Mouse (Mus musculus) hindbrain, embryonic 11.5 days (tissue): ENCODE data around the gene Kcnj6. TPM values are rescaled to one million over a fixed set of nuclear protein-coding genes. Genes with fewer than 3 reads are reported as not detected.

ENCODE experiments used
- ATAC-seq: fragments of 200-750 bp; cut with Nextera tagmentation; 2 replicates; pipeline ENCODE4 v1.8.0; 2017; ENCODE audit warnings: mild to moderate bottlenecking, moderate TSS enrichment, moderate library complexity; ENCODE audit not compliant: low FRiP score
- DNase-seq: peaks from one replicate; pipeline ENCODE4 v3.0.0-alpha.2; 2015; ENCODE audit warnings: low spot score
- H3K27ac ChIP-seq: fragments of 300-500 bp; sonication (generic); 2 replicates; pipeline ENCODE4 v1.5.1; 2014; ENCODE audit warnings: mild to moderate bottlenecking, low read depth, low read length
- H3K27me3 ChIP-seq: fragments of 300-500 bp; sonication (generic); 2 replicates; pipeline ENCODE4 v1.6.1; 2014; ENCODE audit warnings: mild to moderate bottlenecking, low read length, moderate library complexity, mixed read lengths; ENCODE audit not compliant: control insufficient read depth, insufficient read depth
- H3K36me3 ChIP-seq: fragments of 300-500 bp; sonication (generic); 2 replicates; pipeline ENCODE4 v1.6.1; 2014; ENCODE audit warnings: mild to moderate bottlenecking, low read length, moderate library complexity, mixed read lengths; ENCODE audit not compliant: control insufficient read depth, insufficient read depth
- H3K4me1 ChIP-seq: fragments of 300-500 bp; sonication (generic); replicated peaks from 2 replicates; pipeline ENCODE4 v1.6.1; 2014; ENCODE audit warnings: low read length, mixed read lengths; ENCODE audit not compliant: control insufficient read depth, insufficient read depth
- H3K4me2 ChIP-seq: fragments of 300-500 bp; sonication (generic); replicated peaks from 2 replicates; pipeline ENCODE4 v1.6.1; 2014; ENCODE audit warnings: mild to moderate bottlenecking, low read depth, low read length
- H3K4me3 ChIP-seq: fragments of 300-500 bp; sonication (generic); 2 replicates; pipeline ENCODE4 v1.5.1; 2014; ENCODE audit warnings: low read depth, low read length
- H3K9ac ChIP-seq: fragments of 300-500 bp; sonication (generic); 2 replicates; pipeline ENCODE4 v1.6.1; 2014; ENCODE audit warnings: low read depth, low read length
- H3K9me3 ChIP-seq: fragments of 300-500 bp; sonication (generic); 2 replicates; pipeline ENCODE4 v1.6.1; 2016; ENCODE audit warnings: low read length; ENCODE audit not compliant: control insufficient read depth
- WGBS: fragments of 180-500 bp; shearing (Covaris S2); extraction: QIAGEN DNeasy Blood & Tissue Kit; methylation state at CpG from one replicate; pipeline ENCODE4 v1.1.7; 2014; 5-methylcytosine and 5-hydroxymethylcytosine counted together
- polyA plus RNA-seq: library from polyadenylated mRNA; unstranded; fragments of >200 nt; fragmentation: Nextera tagmentation; extraction: Ambion mirVana; gene quantifications from 2 replicates; pipeline ENCODE4 v1.2.1, GENCODE M21; 2014

The Kcnj6 gene
- polyA plus RNA-seq, 1 experiment from 2014 or later = 0.08 TPM

- 83% methylated on average over 1 of the region's 1 CpGs for WGBS
- H3K4me2 ChIP-seq = no peak overlapping the region
- H3K4me1 ChIP-seq = no peaks in the 10 kb centered on the region
- H3K9me3 ChIP-seq = no peaks in the 10 kb centered on the region
- H3K27ac ChIP-seq = no peak overlapping the region
- no peak overlapping the region for H3K4me3 ChIP-seq
- no peak for ATAC-seq
- no peaks in the 10 kb centered on the region for H3K36me3 ChIP-seq
- H3K27me3 ChIP-seq = no peaks in the 10 kb centered on the region
- no peak overlapping the region for H3K9ac ChIP-seq
- DNase-seq = no peak
These were observed 260.2 kb downstream of the Kcnj6 start for GRCm38 (mm10) chr16:94737359-94737687.

- no peaks in the 10 kb centered on the region for H3K4me1 ChIP-seq
- 84% methylated on average over 8 of the region's 8 CpGs for WGBS
These were observed 260.8 kb downstream of the Kcnj6 start for GRCm38 (mm10) chr16:94736462-94737358.

GRCm38 (mm10) chr16:94735472-94735871 lies 262.0 kb downstream of the Kcnj6 start:
- no peak for DNase-seq
- WGBS = 67% methylated on average over 3 of the region's 3 CpGs
- no peaks in the 10 kb centered on the region for H3K4me1 ChIP-seq
- no peak overlapping the region for H3K27ac ChIP-seq
- H3K9me3 ChIP-seq = no peaks in the 10 kb centered on the region
- no peak overlapping the region for H3K4me3 ChIP-seq
- H3K36me3 ChIP-seq = no peaks in the 10 kb centered on the region
- no peak overlapping the region for H3K4me2 ChIP-seq
- H3K27me3 ChIP-seq = no peaks in the 10 kb centered on the region
- H3K9ac ChIP-seq = no peak overlapping the region
- no peak for ATAC-seq

More at GRCm38 (mm10) chr16:94736462-94737358, 260.8 kb downstream of the Kcnj6 start:
- ATAC-seq = no peak
- no peaks in the 10 kb centered on the region for H3K27me3 ChIP-seq
- no peak overlapping the region for H3K4me2 ChIP-seq
- no peak overlapping the region for H3K9ac ChIP-seq
- no peak overlapping the region for H3K27ac ChIP-seq
- H3K9me3 ChIP-seq = no peaks in the 10 kb centered on the region
- H3K36me3 ChIP-seq = no peaks in the 10 kb centered on the region
- H3K4me3 ChIP-seq = no peak overlapping the region
- no peak for DNase-seq

- Histone ChIP-seq H3K27me3 (no peaks in the 10 kb centered on the region), H3K4me1 (no peaks in the 10 kb centered on the region), H3K4me2 (no peak overlapping the region), H3K4me3 (no peak overlapping the region), H3K9ac (no peak overlapping the region), H3K36me3 (no peaks in the 10 kb centered on the region), H3K9me3 (no peaks in the 10 kb centered on the region), H3K27ac (no peak overlapping the region)
- WGBS = 78% methylated on average over 12 of the region's 12 CpGs
- ATAC-seq = no peak
- no peak for DNase-seq
These were observed 266.5 kb downstream of the Kcnj6 start for GRCm38 (mm10) chr16:94731027-94731426.

DNA sequence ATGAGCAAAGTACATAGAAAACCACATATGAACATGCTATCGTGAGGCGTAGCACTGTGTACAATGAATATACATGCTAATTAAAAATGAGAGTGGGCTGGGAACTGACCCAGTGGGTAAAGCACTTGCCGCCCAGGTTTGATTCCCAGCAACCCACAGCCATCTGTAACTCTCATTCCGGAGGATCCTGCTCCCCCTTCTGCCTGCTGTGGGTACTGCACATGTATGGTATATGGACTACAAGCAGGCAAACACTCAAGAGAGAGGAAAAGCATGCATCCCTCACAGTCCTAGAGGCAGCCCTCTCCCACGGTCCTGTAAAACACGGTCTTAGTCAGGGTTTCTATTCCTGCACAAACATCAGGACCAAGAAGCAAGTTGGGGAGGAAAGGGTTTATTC lies 268.3 kb downstream of the Kcnj6 start:
- H3K4me3 ChIP-seq = no peak overlapping the region
- H3K9ac ChIP-seq = no peak overlapping the region
- no peak for ATAC-seq
- 87% methylated on average over 6 of the region's 6 CpGs for WGBS
- H3K36me3 ChIP-seq = no peaks in the 10 kb centered on the region
- H3K4me1 ChIP-seq = no peaks in the 10 kb centered on the region
- no peak overlapping the region for H3K27ac ChIP-seq
- H3K27me3 ChIP-seq = no peaks in the 10 kb centered on the region
- DNase-seq = no peak
- H3K9me3 ChIP-seq = no peaks in the 10 kb centered on the region
- no peak overlapping the region for H3K4me2 ChIP-seq

- Histone ChIP-seq H3K9me3 (no peaks in the 10 kb centered on the region), H3K9ac (no peak overlapping the region), H3K27me3 (no peaks in the 10 kb centered on the region), H3K36me3 (no peaks in the 10 kb centered on the region), H3K4me2 (peak overlapping the region; percentile 69), H3K4me1 (no peaks in the 10 kb centered on the region), H3K4me3 (peak overlapping the region; percentile 44), H3K27ac (no peak overlapping the region)
- peak; percentile 46 for ATAC-seq
- WGBS = 4% methylated on average over 18 of the region's 18 CpGs
- peak; percentile 57 for DNase-seq
These were observed 272.7 kb downstream of the Kcnj6 start for GRCm38 (mm10) chr16:94724747-94725211.

DNA sequence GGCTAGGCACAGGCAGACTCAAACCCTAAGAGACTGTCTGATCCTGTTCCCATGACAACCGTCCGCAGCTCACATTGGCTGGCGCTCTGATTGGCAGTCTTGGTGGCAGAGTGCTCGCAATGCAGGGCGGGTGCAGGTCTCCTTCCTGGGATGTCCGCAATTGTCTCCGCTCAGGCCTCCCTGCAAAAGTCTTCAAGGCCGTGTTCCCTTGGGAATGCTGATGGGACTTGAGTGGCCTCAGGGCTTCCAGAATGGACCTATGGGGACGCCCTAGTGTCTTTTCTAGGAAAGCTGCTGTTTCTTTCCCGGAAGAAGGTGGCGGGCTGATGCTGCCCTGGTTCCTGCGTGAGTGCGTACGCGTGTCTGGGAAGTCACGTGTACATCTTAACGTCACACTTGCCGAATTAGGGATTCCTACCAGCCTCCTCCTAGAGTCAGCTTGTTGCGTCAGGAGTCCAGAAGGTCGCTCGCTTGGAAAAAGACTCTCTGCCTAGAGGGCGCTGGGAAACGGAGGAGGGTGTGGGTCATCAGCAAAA lies 273.4 kb downstream of the Kcnj6 start:
- DNase-seq (peak; percentile 88), ATAC-seq (peak; percentile 98)
- Histone ChIP-seq H3K9me3 (no peaks in the 10 kb centered on the region), H3K36me3 (no peaks in the 10 kb centered on the region), H3K9ac (peak overlapping the region; percentile 55; the same call in 1 of the 2 replicates), H3K4me3 (peak overlapping the region; percentile 44), H3K27me3 (no peaks in the 10 kb centered on the region), H3K27ac (peak overlapping the region; percentile 64; the same call in 1 of the 2 replicates), H3K4me1 (no peaks in the 10 kb centered on the region), H3K4me2 (peak overlapping the region; percentile 69)
- WGBS = under 1% methylated on average over 23 of the region's 23 CpGs

- ATAC-seq (no peak), DNase-seq (no peak)
- H3K27ac ChIP-seq = no peak overlapping the region
- no peaks in the 10 kb centered on the region for H3K4me1 ChIP-seq
- H3K36me3 ChIP-seq = no peaks in the 10 kb centered on the region
- H3K4me2 ChIP-seq = no peak overlapping the region
- no peaks in the 10 kb centered on the region for H3K9me3 ChIP-seq
- no peaks in the 10 kb centered on the region for H3K27me3 ChIP-seq
- WGBS = 80% methylated on average over 12 of the region's 12 CpGs
- no peak overlapping the region for H3K9ac ChIP-seq
- H3K4me3 ChIP-seq = no peak overlapping the region
These were observed 274.6 kb downstream of the Kcnj6 start for GRCm38 (mm10) chr16:94722936-94723335.

GRCm38 (mm10) chr16:94721549-94722006 lies 275.9 kb downstream of the Kcnj6 start:
- H3K27ac ChIP-seq = no peak overlapping the region
- H3K27me3 ChIP-seq = no peaks in the 10 kb centered on the region
- 86% methylated on average over 10 of the region's 10 CpGs for WGBS
- H3K4me1 ChIP-seq = no peaks in the 10 kb centered on the region
- DNase-seq (no peak), ATAC-seq (no peak)
- no peak overlapping the region for H3K4me3 ChIP-seq
- H3K9me3 ChIP-seq = no peaks in the 10 kb centered on the region
- no peaks in the 10 kb centered on the region for H3K36me3 ChIP-seq
- H3K9ac ChIP-seq = no peak overlapping the region
- H3K4me2 ChIP-seq = no peak overlapping the region
